Mouse (Mus musculus) midbrain, embryonic 12.5 days (tissue): Measurements from ENCODE around the gene Kif26b. TPM values are rescaled to one million over a fixed set of nuclear protein-coding genes. Genes with fewer than 3 reads are reported as not detected.

Source experiments
- ATAC-seq: fragments of 200-750 bp; cut with Nextera tagmentation; 2 replicates; pipeline ENCODE4 v1.8.0; 2017; ENCODE audit warnings: low read depth, moderate TSS enrichment, moderate library complexity; ENCODE audit not compliant: low FRiP score
- H3K27ac ChIP-seq: fragments of 300-500 bp; sonication (generic); replicated peaks from 2 replicates; pipeline ENCODE4 v1.5.1; 2016; ENCODE audit warnings: mild to moderate bottlenecking
- H3K27me3 ChIP-seq: fragments of 300-500 bp; sonication (generic); 2 replicates; pipeline ENCODE4 v1.6.1; 2016; ENCODE audit warnings: mild to moderate bottlenecking
- H3K36me3 ChIP-seq: fragments of 300-500 bp; sonication (generic); 2 replicates; pipeline ENCODE4 v1.6.1; 2016
- H3K4me1 ChIP-seq: fragments of 300-500 bp; sonication (generic); 2 replicates; pipeline ENCODE4 v1.6.1; 2016
- H3K4me2 ChIP-seq: fragments of 300-500 bp; sonication (generic); replicated peaks from 2 replicates; pipeline ENCODE4 v1.6.1; 2016; ENCODE audit warnings: mild to moderate bottlenecking, moderate library complexity
- H3K4me3 ChIP-seq: fragments of 300-500 bp; sonication (generic); 2 replicates; pipeline ENCODE4 v1.5.1; 2016; ENCODE audit warnings: mild to moderate bottlenecking
- H3K9ac ChIP-seq: fragments of 300-500 bp; sonication (generic); replicated peaks from 2 replicates; pipeline ENCODE4 v1.6.1; 2016; ENCODE audit warnings: mild to moderate bottlenecking, moderate library complexity
- H3K9me3 ChIP-seq: fragments of 300-500 bp; sonication (generic); 2 replicates; pipeline ENCODE4 v1.6.1; 2016; ENCODE audit warnings: mild to moderate bottlenecking
- WGBS: fragments of 180-500 bp; shearing (Covaris S2); methylation state at CpG from one replicate; pipeline ENCODE4 v1.1.7; 2016; 5-methylcytosine and 5-hydroxymethylcytosine counted together
- polyA plus RNA-seq: library from polyadenylated mRNA; unstranded; fragments of >200 nt; fragmentation: Nextera tagmentation; extraction: Ambion mirVana; gene quantifications from 2 replicates; pipeline ENCODE4 v1.2.1, GENCODE M21; 2016

The Kif26b gene
- polyA plus RNA-seq, 1 experiment from 2014 or later = 8.8 TPM

DNA sequence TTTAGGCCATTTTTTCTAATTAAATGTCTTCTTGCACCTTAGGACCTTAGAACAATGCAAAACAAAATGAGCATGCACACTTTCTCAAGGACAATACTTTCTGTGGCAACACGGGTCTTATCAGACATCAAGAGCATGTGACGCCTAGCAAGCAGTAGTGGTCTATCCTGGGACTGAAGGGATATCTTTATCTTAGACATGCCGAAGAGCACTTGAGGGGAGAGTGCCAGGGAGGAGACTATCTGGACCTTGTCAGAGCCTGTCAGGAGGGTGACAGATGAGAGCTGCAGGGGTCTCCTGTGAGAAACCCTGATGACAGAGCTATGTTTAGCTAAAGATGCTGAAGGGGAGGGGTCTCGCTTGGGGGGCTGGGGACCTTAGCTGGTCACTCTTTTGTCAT lies 116.0 kb downstream of the Kif26b start:
- Histone ChIP-seq H3K27ac (no peak overlapping the region), H3K9me3 (no peaks in the 10 kb centered on the region), H3K4me1 (no peaks in the 10 kb centered on the region), H3K27me3 (no peaks in the 10 kb centered on the region), H3K9ac (no peak overlapping the region), H3K4me3 (no peak overlapping the region), H3K4me2 (no peak overlapping the region), H3K36me3 (no peaks in the 10 kb centered on the region)
- WGBS = 84% methylated on average over 4 of the region's 4 CpGs
- no peak for ATAC-seq

DNA sequence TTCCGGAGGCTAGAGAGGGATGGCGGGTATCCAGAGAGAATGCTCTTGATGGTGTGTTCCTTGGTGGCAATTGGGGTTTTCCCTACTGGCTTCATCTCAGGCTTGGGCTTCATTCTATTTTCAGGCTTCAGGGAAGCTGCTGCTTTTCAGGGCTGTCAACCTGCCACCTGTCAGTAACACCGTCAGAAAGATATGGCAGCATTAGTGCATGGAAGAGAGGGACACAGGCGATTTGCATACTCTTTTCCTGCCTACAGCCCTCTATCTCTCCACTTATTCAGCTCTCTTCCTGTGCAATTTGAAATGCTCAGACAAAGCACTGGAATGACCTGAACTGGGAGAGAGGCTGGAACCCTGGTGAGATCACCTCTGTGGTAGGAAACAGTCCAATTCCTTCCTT lies 117.7 kb downstream of the Kif26b start:
- Histone ChIP-seq H3K4me3 (no peak overlapping the region), H3K4me2 (no peak overlapping the region), H3K4me1 (no peaks in the 10 kb centered on the region), H3K9me3 (no peaks in the 10 kb centered on the region), H3K27me3 (no peaks in the 10 kb centered on the region), H3K27ac (no peak overlapping the region), H3K36me3 (no peaks in the 10 kb centered on the region), H3K9ac (no peak overlapping the region)
- no peak for ATAC-seq
- 76% methylated on average over 4 of the region's 4 CpGs for WGBS

DNA sequence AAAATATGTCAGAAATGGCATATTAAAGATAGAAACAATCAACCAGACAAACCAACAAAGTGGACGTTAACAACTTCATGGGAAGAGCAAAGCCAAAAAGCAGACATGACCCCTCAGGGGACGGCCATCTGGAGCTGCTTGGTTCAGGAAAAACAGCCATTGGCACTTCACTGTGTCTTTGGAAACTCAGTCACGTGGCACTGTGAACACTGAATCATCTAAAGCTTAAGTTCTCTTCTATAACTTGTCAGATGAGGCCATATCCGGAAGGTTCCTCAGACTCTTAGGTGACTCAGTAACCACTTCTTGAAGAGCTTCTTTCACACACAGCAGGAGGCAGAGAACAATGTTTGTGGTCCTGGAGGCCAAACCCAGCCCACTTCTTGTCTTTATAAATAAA lies 126.6 kb downstream of the Kif26b start:
- 88% methylated on average over 4 of the region's 4 CpGs for WGBS
- Histone ChIP-seq H3K4me1 (peaks cover 5% of the 10 kb centered on the region; the same call in 1 of the 2 replicates), H3K4me2 (no peak overlapping the region), H3K9ac (no peak overlapping the region), H3K27ac (no peak overlapping the region), H3K9me3 (no peaks in the 10 kb centered on the region), H3K27me3 (no peaks in the 10 kb centered on the region), H3K36me3 (no peaks in the 10 kb centered on the region), H3K4me3 (no peak overlapping the region)
- ATAC-seq = no peak

DNA sequence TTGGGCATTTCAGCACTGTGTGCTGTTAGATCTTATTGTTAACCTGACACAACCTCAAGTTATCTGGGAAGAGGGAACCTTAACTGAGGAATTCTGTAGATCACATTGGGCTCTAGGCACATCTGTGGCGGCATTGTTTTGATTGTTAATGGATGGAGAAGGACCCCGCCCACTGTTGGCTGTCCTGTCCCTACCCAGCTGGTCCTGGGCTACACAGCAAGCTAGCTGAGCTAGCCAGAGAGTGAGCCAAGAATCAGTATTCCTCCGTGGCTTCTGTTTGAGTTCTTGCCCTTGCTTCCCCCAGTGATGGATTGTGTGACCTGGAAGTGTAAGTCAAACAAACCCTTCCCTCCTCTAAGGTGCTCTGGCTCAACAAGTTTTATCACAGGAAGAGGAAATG lies 132.1 kb downstream of the Kif26b start:
- Histone ChIP-seq H3K4me2 (no peak overlapping the region), H3K27ac (no peak overlapping the region), H3K9ac (no peak overlapping the region), H3K4me3 (no peak overlapping the region), H3K9me3 (no peaks in the 10 kb centered on the region), H3K36me3 (no peaks in the 10 kb centered on the region), H3K4me1 (0 out of 2 replicates have a peak, but pooled peaks cover 3% of the 10 kb centered on the region), H3K27me3 (no peaks in the 10 kb centered on the region)
- 63% methylated on average over 3 of the region's 3 CpGs for WGBS
- no peak for ATAC-seq

DNA sequence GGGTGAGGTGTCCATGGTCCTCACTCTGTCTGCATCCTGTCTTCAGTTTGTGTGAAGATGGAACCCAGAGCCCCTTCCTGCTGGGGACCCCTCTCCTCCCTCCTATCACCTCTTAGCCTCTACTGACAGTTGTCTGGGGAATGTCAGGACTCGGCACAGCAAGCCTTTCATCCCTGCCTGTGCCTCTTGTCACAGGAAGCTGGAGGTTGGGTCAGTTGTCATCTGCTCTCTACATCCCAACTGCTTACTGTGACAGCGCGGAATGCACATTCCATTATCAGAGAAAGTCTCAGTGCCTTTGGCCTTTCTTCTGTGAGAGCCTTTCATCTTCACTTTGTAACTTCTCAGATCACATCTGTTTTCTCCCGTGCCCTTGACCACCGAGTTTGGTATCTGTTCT lies 132.6 kb downstream of the Kif26b start:
- no peak for ATAC-seq

DNA sequence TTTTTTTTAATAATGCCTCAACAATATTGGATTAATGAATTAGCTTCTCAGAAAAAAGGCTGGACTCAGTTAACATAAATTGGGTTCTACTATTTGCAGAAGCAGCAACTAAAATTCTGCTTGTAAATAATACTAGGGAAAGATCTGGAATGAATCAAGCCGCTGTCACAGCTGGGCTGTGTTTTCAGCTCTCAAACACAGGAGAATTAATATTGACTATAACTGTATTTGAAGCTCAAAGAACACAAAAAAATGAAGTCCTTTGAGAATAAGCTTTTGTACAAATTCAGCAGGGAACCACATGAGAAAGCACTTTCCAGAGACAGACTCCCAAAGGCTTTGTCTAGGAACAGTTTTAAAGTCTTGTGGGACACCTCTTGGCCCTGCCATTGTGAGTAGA lies 134.6 kb downstream of the Kif26b start:
- Histone ChIP-seq H3K4me2 (no peak overlapping the region), H3K4me1 (0 out of 2 replicates have a peak, but pooled peaks cover 3% of the 10 kb centered on the region), H3K36me3 (no peaks in the 10 kb centered on the region), H3K9me3 (no peaks in the 10 kb centered on the region), H3K9ac (no peak overlapping the region), H3K27me3 (no peaks in the 10 kb centered on the region), H3K4me3 (no peak overlapping the region), H3K27ac (no peak overlapping the region)
- no peak for ATAC-seq
- WGBS = 73% methylated on average over 1 of the region's 1 CpGs

More for the DNA sequence above, 132.6 kb downstream of the Kif26b start:
- Histone ChIP-seq H3K4me1 (0 out of 2 replicates have a peak, but pooled peaks cover 3% of the 10 kb centered on the region), H3K4me3 (no peak overlapping the region), H3K9ac (no peak overlapping the region), H3K27me3 (no peaks in the 10 kb centered on the region), H3K27ac (no peak overlapping the region), H3K9me3 (no peaks in the 10 kb centered on the region), H3K4me2 (no peak overlapping the region), H3K36me3 (no peaks in the 10 kb centered on the region)
- WGBS = 56% methylated on average over 5 of the region's 5 CpGs

DNA sequence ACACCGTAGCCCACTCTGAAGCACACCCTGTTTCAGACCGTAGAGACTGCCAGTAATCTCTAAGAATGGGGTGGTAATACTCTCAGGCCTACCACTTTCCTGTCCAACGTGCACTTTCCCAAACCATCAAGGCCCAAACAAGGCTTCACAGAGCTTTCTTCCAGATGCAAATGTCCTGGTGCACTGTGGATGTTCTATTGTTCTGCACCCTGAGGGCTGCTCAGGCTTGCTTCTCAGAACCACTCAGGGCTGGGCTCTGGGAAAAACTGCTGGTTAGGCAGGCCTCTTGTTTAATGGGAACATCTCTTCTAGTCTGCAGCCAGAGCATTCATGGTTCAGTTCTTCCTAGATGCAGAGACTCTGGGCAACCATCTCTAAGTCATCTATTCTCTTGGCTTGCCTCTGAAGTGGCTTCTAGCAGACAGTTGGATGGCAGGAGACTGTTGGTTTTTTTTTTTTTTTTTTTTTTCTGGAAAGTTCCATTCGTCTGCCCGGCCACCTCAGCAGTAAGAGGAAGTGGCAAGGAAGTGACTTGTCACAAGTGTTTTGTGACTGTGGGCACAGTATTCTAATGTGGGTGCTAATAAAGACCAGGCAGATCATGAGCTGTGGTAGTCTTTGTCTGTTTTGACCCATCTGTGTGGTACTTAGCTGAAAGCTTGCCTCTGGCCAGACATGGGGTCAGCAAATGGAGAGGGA lies 135.5 kb downstream of the Kif26b start:
- Histone ChIP-seq H3K4me3 (no peak overlapping the region), H3K9ac (no peak overlapping the region), H3K4me2 (no peak overlapping the region), H3K27ac (no peak overlapping the region), H3K27me3 (no peaks in the 10 kb centered on the region), H3K36me3 (no peaks in the 10 kb centered on the region), H3K4me1 (0 out of 2 replicates have a peak, but pooled peaks cover 3% of the 10 kb centered on the region), H3K9me3 (no peaks in the 10 kb centered on the region)
- ATAC-seq = no peak
- 77% methylated on average over 5 of the region's 5 CpGs for WGBS

DNA sequence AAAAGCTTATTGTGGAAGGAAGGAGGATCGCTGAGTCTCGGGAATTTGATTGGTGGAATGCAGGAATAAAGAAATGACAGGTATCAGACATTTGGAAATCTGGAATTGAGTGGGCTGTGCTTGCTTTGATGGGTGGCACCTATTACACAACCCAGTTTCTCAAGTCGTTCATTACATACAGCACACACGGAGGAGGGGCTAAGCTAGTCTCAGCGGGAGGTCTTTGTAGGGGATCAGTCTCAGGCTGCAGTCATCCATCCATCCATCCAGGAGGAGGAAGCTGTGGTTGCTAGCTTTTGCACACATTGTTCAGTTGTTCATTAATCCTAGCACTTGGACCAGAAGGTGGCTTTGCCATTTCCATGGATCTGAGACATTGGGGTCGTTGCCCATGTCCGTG lies 137.6 kb downstream of the Kif26b start:
- no peaks in the 10 kb centered on the region for H3K9me3 ChIP-seq
- H3K27ac ChIP-seq = no peak overlapping the region
- no peak for ATAC-seq
- H3K4me1 ChIP-seq = no peaks in the 10 kb centered on the region
- no peak overlapping the region for H3K4me2 ChIP-seq
- H3K27me3 ChIP-seq = no peaks in the 10 kb centered on the region
- H3K36me3 ChIP-seq = no peaks in the 10 kb centered on the region
- 81% methylated on average over 7 of the region's 7 CpGs for WGBS
- no peak overlapping the region for H3K9ac ChIP-seq
- H3K4me3 ChIP-seq = no peak overlapping the region

DNA sequence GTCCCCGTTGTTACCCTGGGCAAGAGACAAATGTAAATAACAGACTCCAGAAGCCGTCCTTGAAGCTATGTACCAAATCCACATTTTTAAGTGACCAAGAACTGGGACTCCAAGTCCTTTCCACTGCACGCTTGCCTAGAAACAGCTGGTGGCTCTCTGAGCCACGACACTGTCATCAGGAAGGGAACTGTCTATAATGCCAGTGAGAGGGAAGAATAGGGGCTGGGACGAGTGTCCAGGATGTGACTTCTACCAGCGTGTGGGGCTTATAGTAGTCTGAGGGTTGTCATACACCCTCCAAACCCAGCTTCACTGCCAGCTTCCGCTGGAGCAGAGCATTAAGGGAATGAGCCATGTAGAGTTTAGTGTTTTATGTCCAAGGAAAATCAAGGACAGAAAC lies 138.9 kb downstream of the Kif26b start:
- H3K27me3 ChIP-seq = no peaks in the 10 kb centered on the region
- no peak overlapping the region for H3K9ac ChIP-seq
- no peak for ATAC-seq
- peaks cover 1% of the 10 kb centered on the region; the same call in 1 of the 2 replicates for H3K4me1 ChIP-seq
- H3K4me2 ChIP-seq = no peak overlapping the region
- no peak overlapping the region for H3K27ac ChIP-seq
- H3K9me3 ChIP-seq = no peaks in the 10 kb centered on the region
- H3K36me3 ChIP-seq = no peaks in the 10 kb centered on the region
- no peak overlapping the region for H3K4me3 ChIP-seq
- WGBS = 84% methylated on average over 7 of the region's 7 CpGs

DNA sequence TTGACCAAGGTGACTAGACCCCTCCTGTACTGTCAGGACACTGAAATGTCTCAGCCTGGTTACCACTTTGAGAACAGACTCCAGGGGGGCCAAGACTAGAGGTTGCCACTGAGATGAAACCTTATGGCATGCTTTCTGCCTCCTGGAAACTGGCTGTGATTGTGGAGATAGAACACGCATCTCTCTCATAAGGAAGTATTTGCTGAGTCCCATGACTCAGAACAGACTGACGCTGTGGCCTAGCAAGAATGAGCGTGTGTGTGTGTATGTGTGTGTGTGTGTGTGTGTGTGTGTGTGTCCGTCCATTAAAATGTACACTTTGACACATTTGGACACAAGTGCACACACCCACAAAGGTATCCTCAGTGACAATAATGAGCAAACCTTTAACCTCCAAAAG lies 140.0 kb downstream of the Kif26b start:
- WGBS = 90% methylated on average over 4 of the region's 4 CpGs

DNA sequence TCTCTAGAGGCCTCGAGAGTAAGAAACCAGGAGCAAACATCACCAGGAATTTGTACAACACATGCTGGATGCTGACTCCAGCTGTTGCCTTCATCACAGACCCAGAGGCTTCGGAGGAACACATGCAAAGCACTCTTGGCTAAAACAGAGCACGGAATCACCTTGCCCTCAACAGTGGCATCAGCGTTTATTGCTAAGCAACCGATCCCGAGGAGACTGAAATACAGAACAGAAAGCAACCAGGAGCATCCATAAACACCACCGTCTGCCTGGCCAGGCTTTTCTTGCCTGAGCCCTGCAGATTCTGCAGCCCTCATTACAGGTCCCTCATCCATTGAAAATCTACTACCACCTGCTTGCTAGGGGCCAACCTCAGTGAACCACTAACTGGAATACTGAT lies 144.1 kb downstream of the Kif26b start:
- no peak overlapping the region; the same call in 1 of the 2 replicates for H3K27ac ChIP-seq
- H3K27me3 ChIP-seq = no peaks in the 10 kb centered on the region
- H3K9ac ChIP-seq = no peak overlapping the region
- H3K9me3 ChIP-seq = no peaks in the 10 kb centered on the region
- no peak for ATAC-seq
- WGBS = 47% methylated on average over 7 of the region's 7 CpGs
- H3K4me2 ChIP-seq = no peak overlapping the region
- no peaks in the 10 kb centered on the region for H3K36me3 ChIP-seq
- H3K4me1 ChIP-seq = peaks cover 4% of the 10 kb centered on the region; the same call in 1 of the 2 replicates
- H3K4me3 ChIP-seq = no peak overlapping the region

More for the DNA sequence above, 140.0 kb downstream of the Kif26b start:
- no peak overlapping the region for H3K9ac ChIP-seq
- no peak overlapping the region for H3K4me2 ChIP-seq
- no peak overlapping the region for H3K4me3 ChIP-seq
- H3K4me1 ChIP-seq = peaks cover 4% of the 10 kb centered on the region; the same call in 1 of the 2 replicates
- ATAC-seq = no peak
- H3K27ac ChIP-seq = no peak overlapping the region
- H3K36me3 ChIP-seq = no peaks in the 10 kb centered on the region
- H3K27me3 ChIP-seq = no peaks in the 10 kb centered on the region
- H3K9me3 ChIP-seq = no peaks in the 10 kb centered on the region

DNA sequence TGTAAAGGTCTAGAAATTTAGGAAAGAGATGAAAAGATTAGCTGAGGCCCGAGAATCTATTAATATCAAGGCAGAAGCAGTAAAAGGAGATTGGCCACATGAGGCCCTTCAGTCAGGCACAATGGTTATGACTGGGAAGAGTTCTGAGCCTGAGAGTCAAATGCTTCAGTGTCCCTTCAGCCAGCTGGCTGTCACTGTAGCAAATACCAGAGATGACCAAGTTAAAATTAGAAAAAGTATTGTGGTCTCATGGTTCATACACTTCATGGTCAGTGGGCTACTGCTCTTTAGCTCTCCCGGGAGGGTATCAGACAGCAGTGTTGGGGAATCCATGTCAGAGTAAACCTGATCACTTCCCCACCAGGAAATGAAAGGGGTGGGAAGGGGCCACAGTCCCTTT lies 144.6 kb downstream of the Kif26b start:
- H3K27me3 ChIP-seq = no peaks in the 10 kb centered on the region
- no peaks in the 10 kb centered on the region for H3K36me3 ChIP-seq
- H3K27ac ChIP-seq = no peak overlapping the region; the same call in 1 of the 2 replicates
- no peak for ATAC-seq
- peaks cover 4% of the 10 kb centered on the region; the same call in 1 of the 2 replicates for H3K4me1 ChIP-seq
- WGBS = 82% methylated on average over 2 of the region's 2 CpGs
- no peak overlapping the region for H3K4me2 ChIP-seq
- H3K9me3 ChIP-seq = no peaks in the 10 kb centered on the region
- H3K4me3 ChIP-seq = no peak overlapping the region
- no peak overlapping the region for H3K9ac ChIP-seq
